Mouse (Mus musculus) megakaryocyte, embryonic 14.5 days (primary cell): ENCODE measurements at regions not wholly inside any gene's neighbourhood (a gene's known extent, or its start where the extent isn't known, plus 50 kb on each side); places are given as distances from the start of the nearest gene placed in this dataset.

Experiments used
- FLI1 ChIP-seq: IDR thresholded peaks from 2 replicates; pipeline ENCODE4 v1.6.1; 2012; ENCODE audit warnings: low read length, inconsistent platforms, mixed read lengths
- GATA1 ChIP-seq: IDR thresholded peaks from 3 replicates; pipeline ENCODE4 v1.6.1; 2012; ENCODE audit warnings: mixed read lengths, low read length, inconsistent platforms, borderline replicate concordance

- TF ChIP-seq GATA1, result no peak
- no peak for TF ChIP-seq FLI1
Observed at GRCm38 (mm10) chr1:189107156-189107555, 99.5 kb upstream of the Kctd3 start.
